Mouse (Mus musculus) macrophage (primary cell): ENCODE results near the gene Itga9. TPM values are rescaled to one million over a fixed set of nuclear protein-coding genes. Genes with fewer than 3 reads are reported as not detected.

Experiments
- H3K27ac ChIP-seq: fragments of 350-480 bp; formaldehyde crosslinking; 2 replicates; pipeline ENCODE4 v1.9.0; 2021
- H3K36me3 ChIP-seq: fragments of 350-480 bp; formaldehyde crosslinking; 2 replicates; pipeline ENCODE4 v1.9.0; 2021; ENCODE audit errors: inconsistent target
- H3K4me3 ChIP-seq: fragments of 350-480 bp; formaldehyde crosslinking; 2 replicates; pipeline ENCODE4 v1.9.0; 2021; ENCODE audit errors: inconsistent target
- H3K79me2 ChIP-seq: fragments of 350-480 bp; formaldehyde crosslinking; 2 replicates; pipeline ENCODE4 v1.9.0; 2021; ENCODE audit errors: inconsistent target
- WGBS: methylation state at CpG from one replicate; pipeline ENCODE4 v1.1.7; 2026; ENCODE audit warnings: inconsistent platforms; ENCODE audit not compliant: missing documents; 5-methylcytosine and 5-hydroxymethylcytosine counted together
- polyA plus RNA-seq: library from polyadenylated mRNA; stranded (reverse); fragments of 250-400 nt; gene quantifications from 3 replicates; pipeline ENCODE4 v1.2.4, GENCODE M21; 2018; ENCODE audit warnings: inconsistent platforms

Itga9 gene
- polyA plus RNA-seq, 1 experiment from 2014 or later = 12.3 TPM

GRCm38 (mm10) chr9:118678020-118678750, 71.7 kb downstream of the Itga9 start:
- no peak overlapping the region for H3K27ac ChIP-seq
- WGBS = 64% methylated on average over 15 of the region's 15 CpGs
- H3K36me3 ChIP-seq = no peaks in the 10 kb centered on the region
- H3K79me2 ChIP-seq = no peaks in the 10 kb centered on the region
- no peak overlapping the region for H3K4me3 ChIP-seq

- 53% methylated on average over 10 of the region's 10 CpGs for WGBS
- Histone ChIP-seq H3K4me3 (no peak overlapping the region), H3K36me3 (no peaks in the 10 kb centered on the region), H3K79me2 (no peaks in the 10 kb centered on the region), H3K27ac (no peak overlapping the region)
These were observed 72.3 kb downstream of the Itga9 start for GRCm38 (mm10) chr9:118678759-118679158.

- Histone ChIP-seq H3K36me3 (no peaks in the 10 kb centered on the region), H3K27ac (no peak overlapping the region), H3K79me2 (no peaks in the 10 kb centered on the region), H3K4me3 (no peak overlapping the region)
- 85% methylated on average over 6 of the region's 6 CpGs for WGBS
These were observed 75.0 kb downstream of the Itga9 start for GRCm38 (mm10) chr9:118681506-118681905.

GRCm38 (mm10) chr9:118682154-118682553, 75.7 kb downstream of the Itga9 start:
- Histone ChIP-seq H3K27ac (no peak overlapping the region), H3K36me3 (no peaks in the 10 kb centered on the region), H3K79me2 (no peaks in the 10 kb centered on the region), H3K4me3 (no peak overlapping the region)
- WGBS = 88% methylated on average over 8 of the region's 8 CpGs

GRCm38 (mm10) chr9:118683507-118683906, 77.0 kb downstream of the Itga9 start:
- Histone ChIP-seq H3K27ac (no peak overlapping the region), H3K79me2 (no peaks in the 10 kb centered on the region), H3K36me3 (no peaks in the 10 kb centered on the region), H3K4me3 (no peak overlapping the region)
- WGBS = 88% methylated on average over 7 of the region's 7 CpGs

- Histone ChIP-seq H3K27ac (no peak overlapping the region), H3K36me3 (no peaks in the 10 kb centered on the region), H3K4me3 (no peak overlapping the region), H3K79me2 (no peaks in the 10 kb centered on the region)
- 69% methylated on average over 9 of the region's 9 CpGs for WGBS
These were observed 77.9 kb downstream of the Itga9 start for GRCm38 (mm10) chr9:118684343-118684742.

- Histone ChIP-seq H3K4me3 (no peak overlapping the region), H3K36me3 (no peaks in the 10 kb centered on the region), H3K79me2 (no peaks in the 10 kb centered on the region), H3K27ac (no peak overlapping the region)
- WGBS = 40% methylated on average over 9 of the region's 9 CpGs
These were observed 79.9 kb downstream of the Itga9 start for GRCm38 (mm10) chr9:118686166-118686961.

GRCm38 (mm10) chr9:118688248-118688647, 81.8 kb downstream of the Itga9 start:
- no peaks in the 10 kb centered on the region for H3K36me3 ChIP-seq
- no peak overlapping the region for H3K27ac ChIP-seq
- 93% methylated on average over 4 of the region's 4 CpGs for WGBS
- no peak overlapping the region for H3K4me3 ChIP-seq
- H3K79me2 ChIP-seq = no peaks in the 10 kb centered on the region

- no peak overlapping the region for H3K27ac ChIP-seq
- no peak overlapping the region for H3K4me3 ChIP-seq
- H3K79me2 ChIP-seq = no peaks in the 10 kb centered on the region
- H3K36me3 ChIP-seq = no peaks in the 10 kb centered on the region
- 72% methylated on average over 14 of the region's 14 CpGs for WGBS
These were observed 82.5 kb downstream of the Itga9 start for GRCm38 (mm10) chr9:118688921-118689451.

GRCm38 (mm10) chr9:118693256-118693655, 86.8 kb downstream of the Itga9 start:
- H3K79me2 ChIP-seq = no peaks in the 10 kb centered on the region
- H3K36me3 ChIP-seq = no peaks in the 10 kb centered on the region
- H3K4me3 ChIP-seq = no peak overlapping the region
- 96% methylated on average over 11 of the region's 11 CpGs for WGBS
- H3K27ac ChIP-seq = no peak overlapping the region

GRCm38 (mm10) chr9:118694420-118694825, 87.9 kb downstream of the Itga9 start:
- Histone ChIP-seq H3K36me3 (no peaks in the 10 kb centered on the region), H3K4me3 (no peak overlapping the region), H3K27ac (no peak overlapping the region), H3K79me2 (no peaks in the 10 kb centered on the region)
- 85% methylated on average over 8 of the region's 8 CpGs for WGBS

- Histone ChIP-seq H3K27ac (no peak overlapping the region), H3K4me3 (no peak overlapping the region), H3K79me2 (no peaks in the 10 kb centered on the region), H3K36me3 (no peaks in the 10 kb centered on the region)
- WGBS = 87% methylated on average over 8 of the region's 8 CpGs
These were observed 91.7 kb downstream of the Itga9 start for GRCm38 (mm10) chr9:118698191-118698590.

- Histone ChIP-seq H3K4me3 (no peak overlapping the region), H3K79me2 (no peaks in the 10 kb centered on the region), H3K36me3 (no peaks in the 10 kb centered on the region), H3K27ac (no peak overlapping the region)
- 90% methylated on average over 4 of the region's 4 CpGs for WGBS
These were observed 93.2 kb downstream of the Itga9 start for GRCm38 (mm10) chr9:118699716-118700115.

GRCm38 (mm10) chr9:118700889-118701288, 94.4 kb downstream of the Itga9 start:
- H3K27ac ChIP-seq = no peak overlapping the region
- H3K4me3 ChIP-seq = no peak overlapping the region
- H3K36me3 ChIP-seq = no peaks in the 10 kb centered on the region
- 81% methylated on average over 12 of the region's 12 CpGs for WGBS
- H3K79me2 ChIP-seq = no peaks in the 10 kb centered on the region

- Histone ChIP-seq H3K27ac (no peak overlapping the region), H3K36me3 (no peaks in the 10 kb centered on the region), H3K79me2 (no peaks in the 10 kb centered on the region), H3K4me3 (no peak overlapping the region)
- WGBS = 80% methylated on average over 1 of the region's 2 CpGs
These were observed 95.3 kb downstream of the Itga9 start for GRCm38 (mm10) chr9:118701791-118702190.
